Mouse (Mus musculus) midbrain, embryonic 11.5 days (tissue): ENCODE measurements around the gene Necap2. TPM values are rescaled to one million over a fixed set of nuclear protein-coding genes. Genes with fewer than 3 reads are reported as not detected.

Source experiments
- polyA plus RNA-seq: library from polyadenylated mRNA; unstranded; fragments of >200 nt; fragmentation: Nextera tagmentation; extraction: Ambion mirVana; gene quantifications from 2 replicates; pipeline ENCODE4 v1.2.1, GENCODE M21; 2014

Gene Necap2
- polyA plus RNA-seq, 1 experiment from 2014 or later, result 43.5 TPM

Other genes with a start within 250 kb of the Necap2 start
- gene Padi1, start 232.6 kb downstream of the Necap2 start, polyA plus RNA-seq, result 0.04 and 0.07 TPM in 2 replicates
- gene Padi2, start 172.0 kb downstream of the Necap2 start, polyA plus RNA-seq, result 0.47 and 0.49 TPM in 2 replicates
- 411 and 422 TPM in 2 replicates for gene Sdhb, start 117.2 kb downstream of the Necap2 start, polyA plus RNA-seq
- gene Atp13a2, start 91.5 kb downstream of the Necap2 start, polyA plus RNA-seq, result 28.5 and 33.4 TPM in 2 replicates
- gene Mfap2, start 67.9 kb downstream of the Necap2 start, polyA plus RNA-seq, result 250 and 254 TPM in 2 replicates
- gene Crocc, start 17.8 kb downstream of the Necap2 start, polyA plus RNA-seq, result 6.3 and 8.3 TPM in 2 replicates
- gene Spata21, start 10.0 kb upstream of the Necap2 start, polyA plus RNA-seq, result not detected in 2 replicates
- 33.9 and 34.5 TPM in 2 replicates for gene Szrd1, start 61.4 kb upstream of the Necap2 start, polyA plus RNA-seq
- 22.4 and 23.8 TPM in 2 replicates for gene Fbxo42, start 69.6 kb upstream of the Necap2 start, polyA plus RNA-seq
- gene Rsg1, start 135.6 kb upstream of the Necap2 start, polyA plus RNA-seq, result 5.4 TPM in 2 replicates
- 0.47 and 0.61 TPM in 2 replicates for gene Arhgef19, start 161.1 kb upstream of the Necap2 start, polyA plus RNA-seq
- 2.2 and 2.5 TPM in 2 replicates for gene Epha2, start 222.9 kb upstream of the Necap2 start, polyA plus RNA-seq